Mouse (Mus musculus): Measurements from ENCODE around the gene Gm7876. TPM values are rescaled to one million over a fixed set of nuclear protein-coding genes. Genes with fewer than 3 reads are reported as not detected.
"Not testable (repeated sequence)": the region's sequence is repeated elsewhere in the genome, so short reads cannot be mapped to it uniquely, and the experiment has no call there.

Gm7876 gene
- total RNA-seq (2021) = not detected
- long read RNA-seq, experiment 1 = 0 reads
- long read RNA-seq, experiment 2 = 0 reads

DNA sequence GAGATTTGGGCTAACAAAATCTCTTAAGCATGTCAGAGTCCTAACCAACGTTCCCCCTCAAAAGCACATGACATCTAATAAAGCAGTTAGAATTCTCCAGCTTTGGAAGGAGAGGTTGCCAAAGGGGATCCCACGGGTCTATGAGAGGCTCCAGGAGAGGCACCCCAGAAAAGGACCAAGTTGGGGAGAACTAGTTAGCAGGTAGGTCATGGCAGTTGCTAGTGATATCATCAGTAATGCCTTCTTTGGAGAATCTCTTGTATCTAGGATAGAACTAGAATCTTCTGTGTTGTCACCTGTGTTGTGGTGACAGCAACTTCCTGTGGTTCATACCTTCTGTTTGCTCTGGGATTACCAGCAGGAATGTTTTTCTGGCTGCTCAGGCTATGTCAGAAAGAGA lies at the start of gene Gm7876:
Gene Gm7876 (plus strand): TSS at position 301 of the 400 bp plus-strand sequence.
- DNase-seq (ENCODE audit: low spot score in 2 of 2) = not testable (repeated sequence)

DNA sequence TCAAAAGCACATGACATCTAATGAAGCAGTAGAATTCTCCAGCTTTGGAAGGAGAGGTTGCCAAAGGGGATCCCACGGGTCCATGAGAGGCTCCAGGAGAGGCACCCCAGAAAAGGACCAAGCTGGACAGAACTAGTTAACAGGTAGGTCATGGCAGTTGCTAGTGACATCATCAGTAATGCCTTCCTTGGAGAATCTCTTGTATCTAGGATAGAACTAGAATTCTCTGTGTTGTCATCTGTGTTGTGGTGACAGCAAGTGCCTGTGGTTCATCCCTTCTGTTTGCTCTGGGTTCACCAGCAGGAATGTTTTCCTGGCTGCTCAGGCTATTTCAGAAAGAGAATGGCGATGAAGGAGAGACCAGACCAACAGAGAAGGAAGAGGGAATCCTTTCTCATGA lies 45.1 kb upstream of the Gm7876 start, which contains the start of gene Gm3239:
Gene Gm3239 (plus strand): TSS at position 301 of the 400 bp plus-strand sequence.
- DNase-seq (ENCODE audit: low spot score in 2 of 2) = not testable (repeated sequence)

DNA sequence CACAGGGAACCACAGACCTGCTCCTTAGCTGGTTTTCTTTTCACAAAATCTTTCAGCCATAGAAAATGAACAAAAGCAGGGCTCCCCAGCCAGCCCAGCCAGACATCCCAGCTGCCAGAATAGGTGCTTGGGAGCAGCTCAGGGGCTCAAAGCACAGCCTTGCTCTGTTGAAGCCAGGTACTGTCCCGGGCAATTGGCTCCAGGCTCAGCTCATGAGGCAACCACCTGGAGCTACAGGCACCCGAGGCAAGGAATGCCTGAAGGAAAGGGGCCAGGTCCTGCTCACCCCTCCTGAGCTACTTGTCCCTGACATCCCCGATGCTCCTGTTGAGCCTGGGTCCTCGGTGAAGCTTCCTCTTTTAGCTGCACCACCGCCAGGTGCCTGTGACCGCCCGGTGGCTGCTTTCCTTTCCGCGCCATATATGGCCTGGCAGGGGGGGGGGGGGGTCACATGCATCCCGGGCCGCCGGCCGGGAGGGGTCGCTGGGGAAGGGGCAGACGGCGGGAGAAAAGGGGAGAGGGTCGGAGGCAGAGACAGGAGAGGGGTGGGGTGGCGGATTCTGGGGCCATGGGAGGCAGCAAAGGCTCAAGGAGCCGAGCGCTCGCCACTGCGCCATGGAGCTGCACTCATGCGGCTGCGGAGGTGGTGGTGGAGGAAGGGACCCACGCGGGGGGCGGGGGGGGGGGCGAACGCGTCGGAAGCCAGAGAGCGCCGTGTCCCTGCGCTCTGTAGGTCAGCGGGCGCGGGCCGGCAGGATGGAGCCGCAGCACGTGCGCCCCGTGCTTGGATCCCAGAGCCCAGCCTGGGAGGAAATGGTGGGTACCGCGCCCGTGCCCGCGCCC lies 17.2 kb downstream of the Gm7876 start, which contains the start of gene Gm3252:
Gene Gm3252 (plus strand): TSS at position 738 of the 843 bp plus-strand sequence.
- DNase-seq (ENCODE audit: low spot score in 2 of 2) = not testable (repeated sequence)

Other genes with a start within 250 kb of the Gm7876 start
- gene Gm3182, start 227.5 kb upstream of the Gm7876 start, total RNA-seq (2021) = not detected
- not detected for gene Gm3047, start 153.8 kb upstream of the Gm7876 start, total RNA-seq (2021)
- gene Gm8159, start 76.9 kb upstream of the Gm7876 start, total RNA-seq (2021) = not detected
- gene Gm3239, start 45.0 kb upstream of the Gm7876 start, total RNA-seq (2021) = not detected
- gene Gm3252, start 17.5 kb downstream of the Gm7876 start, total RNA-seq (2021) = not detected
- not detected for gene Gm9602, start 67.1 kb downstream of the Gm7876 start, total RNA-seq (2021)
- gene Gm3269, start 128.9 kb downstream of the Gm7876 start, total RNA-seq (2021) = not detected
- gene Gm3264, start 146.3 kb downstream of the Gm7876 start, total RNA-seq (2021) = 1 to 10 TPM in 1 of 2 experiments, under 1 TPM in 1; 0.81 to 2.7 TPM
- gene Gm3278, start 183.2 kb downstream of the Gm7876 start, total RNA-seq (2021) = not detected